ENCODE assay signal across 18 mouse cellular contexts in the genomic region with DNA sequence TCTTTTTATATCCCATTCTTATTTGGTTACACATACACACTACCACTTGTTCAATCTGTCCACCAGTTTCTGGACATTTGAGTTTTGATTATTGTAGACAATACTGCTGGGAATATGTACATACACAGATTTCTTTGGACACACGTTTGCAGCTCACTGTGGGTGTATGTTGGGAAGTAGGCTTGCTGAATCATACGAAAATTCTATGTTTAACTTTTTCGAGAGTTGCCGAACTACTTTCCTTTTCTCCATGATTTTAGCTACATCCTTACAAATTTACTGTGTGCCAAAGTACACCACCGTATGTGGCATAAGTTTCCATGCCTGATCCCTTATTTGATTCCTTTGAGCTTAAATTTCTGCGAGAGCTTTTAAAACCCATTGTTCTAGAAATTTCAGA.
"Had no signal": no experiment of that assay in that cellular context is flagged by ENCODE, and none has a peak within 500 bp of the region (broad histone marks: within the 10 kb centered on the region; RNA-seq: fewer than 3 reads in every experiment).

No protein-coding gene starts in this region.

- H3K27me3 ChIP-seq: liver, embryonic 12.5 days; stomach, embryonic 15.5 days had no signal

- H3K36me3 ChIP-seq: stomach, embryonic 15.5 days had no signal

- H3K4me2 ChIP-seq: liver, embryonic 12.5 days; midbrain, embryonic 11.5 days; stomach, embryonic 15.5 days had no signal

- H3K4me3 ChIP-seq: layer of hippocampus, adult 2 months; left cerebral cortex, adult 2 months; liver, embryonic 12.5 days; stomach, embryonic 15.5 days had no signal

- H3K9me3 ChIP-seq: liver, embryonic 12.5 days; stomach, embryonic 15.5 days had no signal

- H3K4me1 ChIP-seq: stomach, embryonic 15.5 days had no signal

- H3K9ac ChIP-seq: liver, embryonic 12.5 days; stomach, embryonic 15.5 days had no signal

- DNase-seq: kidney, adult 2 months; kidney, postnatal 25 days; layer of hippocampus, adult 9-11 months; lung, adult 2 months; lung, postnatal 14 days; lung, postnatal 4 days; midbrain, embryonic 14.5 days; right cerebral cortex, postnatal 25 days; spleen, adult 18-20 months; thymus, adult 18-20 months; thymus, postnatal 36 days had no signal

- H3K27ac ChIP-seq: kidney, postnatal 0 days; layer of hippocampus, adult 2 months; left cerebral cortex, adult 2 months; stomach, embryonic 15.5 days had no signal

- ATAC-seq: intestine, postnatal 0 days; liver, embryonic 12.5 days had no signal
